Mouse (Mus musculus) 416B (cell line): ENCODE measurements around the gene Defb26.

Source experiments
- DNase-seq: peaks from one replicate; pipeline ENCODE4 v3.0.0; 2011; ENCODE audit warnings: low read depth

Defb26 gene

DNA sequence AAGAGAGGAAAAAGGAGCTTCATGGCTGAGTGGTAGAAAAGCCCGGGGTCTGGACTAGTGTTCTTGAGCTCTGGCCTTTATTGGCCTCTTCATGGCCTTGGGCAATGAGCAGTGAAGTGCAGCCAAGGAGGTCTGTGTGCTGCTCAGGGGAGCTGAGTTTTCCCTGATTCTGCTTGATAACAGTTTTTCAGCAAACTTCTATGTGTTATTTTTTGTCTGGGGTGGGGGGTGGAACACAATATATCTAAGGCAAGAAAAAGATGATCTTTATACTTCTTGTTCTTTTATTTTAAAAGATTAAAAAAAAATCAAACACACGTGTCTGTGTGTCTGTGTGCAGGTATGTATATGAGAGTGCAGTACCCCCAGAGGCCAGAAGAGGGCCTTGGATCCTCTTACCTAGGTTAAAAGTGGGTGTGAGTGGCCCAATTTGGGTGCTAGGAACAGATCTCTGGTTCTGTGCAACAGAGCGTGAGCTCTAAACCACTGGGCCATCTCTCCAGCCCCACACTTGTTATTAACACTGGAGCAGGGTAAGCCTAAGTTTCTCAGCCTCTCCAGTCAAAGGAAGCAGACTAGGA lies 46.8 kb downstream of the Defb26 start, which contains the start of gene Defb23:
TSS of gene Defb23 (minus strand) at position 51 of the 581 bp plus-strand sequence.
- DNase-seq = no peak

DNA sequence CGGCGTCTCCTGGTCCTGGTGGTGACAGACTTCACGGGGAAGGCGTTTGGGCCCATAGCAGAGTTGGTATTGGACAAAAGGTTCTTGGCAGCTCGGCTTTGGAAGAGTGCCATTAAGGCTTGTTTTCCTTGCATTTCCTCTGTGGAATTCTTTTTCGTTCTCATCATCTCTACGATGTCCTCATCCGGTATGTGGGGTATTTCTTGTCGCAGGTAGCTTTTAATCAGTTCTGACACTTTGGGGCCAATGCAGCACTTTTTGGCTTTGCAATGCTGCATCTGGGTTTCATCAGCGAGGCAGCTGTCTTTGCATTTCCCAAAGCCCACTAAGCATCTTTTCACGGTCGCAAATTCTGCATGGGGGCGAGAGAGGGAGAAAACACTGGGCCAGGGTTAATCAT lies 52.3 kb downstream of the Defb26 start:
- no peak for DNase-seq
